Mouse (Mus musculus) liver, embryonic 14.5 days (tissue): ENCODE results near the gene Grid2. TPM values are rescaled to one million over a fixed set of nuclear protein-coding genes. Genes with fewer than 3 reads are reported as not detected.

Source experiments
- ATAC-seq: fragments of 200-750 bp; cut with Nextera tagmentation; 2 replicates; pipeline ENCODE4 v1.8.0; 2017; ENCODE audit warnings: moderate number of reproducible peaks, mild to moderate bottlenecking, moderate library complexity; ENCODE audit not compliant: insufficient read depth
- DNase-seq, 3 experiments: peaks; one replicate each; pipeline ENCODE4 v3.0.0-alpha.2; 2012 to 2013; ENCODE audit warnings: low read depth in 3 of 3, low spot score in 3 of 3
- H3K27ac ChIP-seq: fragments of 300-500 bp; sonication (generic); 2 replicates; pipeline ENCODE4 v1.5.1; 2014; ENCODE audit warnings: moderate library complexity, mild to moderate bottlenecking, control low read depth, inconsistent platforms
- H3K27me3 ChIP-seq: fragments of 300-500 bp; sonication (generic); 2 replicates; pipeline ENCODE4 v1.6.1; 2014; ENCODE audit warnings: mild to moderate bottlenecking, low read length, moderate library complexity; ENCODE audit not compliant: control insufficient read depth, insufficient read depth
- H3K36me3 ChIP-seq: fragments of 300-500 bp; sonication (generic); replicated peaks from 2 replicates; pipeline ENCODE4 v1.6.1; 2014; ENCODE audit warnings: low read depth; ENCODE audit not compliant: control insufficient read depth, insufficient read depth
- H3K4me1 ChIP-seq, 2 experiments: fragments of 200-500 bp in 1 of 2; fragments of 300-500 bp in 1 of 2; sonication (generic) in 1 of 2; replicated peaks; 2 replicates each; pipeline ENCODE4 v1.6.1; 2012 to 2014; ENCODE audit warnings: antibody characterized with exemption in 1 of 2, inconsistent platforms in 1 of 2, low read length in 1 of 2; ENCODE audit not compliant: control insufficient read depth in 2 of 2, insufficient read depth in 2 of 2
- H3K4me2 ChIP-seq: fragments of 300-500 bp; sonication (generic); 2 replicates; pipeline ENCODE4 v1.6.1; 2014; ENCODE audit warnings: low read depth, mild to moderate bottlenecking, control low read depth, moderate library complexity
- H3K4me3 ChIP-seq, 2 experiments: fragments of 200-500 bp in 1 of 2; fragments of 300-500 bp in 1 of 2; sonication (generic) in 1 of 2; 2 replicates each; pipeline ENCODE4 v1.5.1; 2012 to 2014; ENCODE audit warnings: low read depth in 2 of 2, low read length in 2 of 2, mild to moderate bottlenecking in 2 of 2, control low read depth in 1 of 2, inconsistent platforms in 1 of 2, moderate library complexity in 1 of 2; ENCODE audit not compliant: insufficient read depth in 1 of 2
- H3K9ac ChIP-seq: fragments of 300-500 bp; sonication (generic); replicated peaks from 2 replicates; pipeline ENCODE4 v1.6.1; 2014; ENCODE audit warnings: mild to moderate bottlenecking, control low read depth, moderate library complexity
- H3K9me3 ChIP-seq: fragments of 300-500 bp; sonication (generic); 2 replicates; pipeline ENCODE4 v1.6.1; 2016; ENCODE audit warnings: low read length, mixed read lengths; ENCODE audit not compliant: control insufficient read depth
- CTCF ChIP-seq: IDR thresholded peaks from 2 replicates; pipeline ENCODE4 v1.5.1; 2016; ENCODE audit warnings: antibody characterized with exemption, low read depth, control low read depth
- EP300 ChIP-seq: IDR thresholded peaks from 2 replicates; pipeline ENCODE4 v1.6.1; 2016; ENCODE audit warnings: antibody characterized with exemption, low read depth
- WGBS: fragments of 180-500 bp; shearing (Covaris S2); extraction: QIAGEN DNeasy Blood & Tissue Kit; methylation state at CpG from one replicate; pipeline ENCODE4 v1.1.7; 2014; ENCODE audit not compliant: insufficient replicate concordance; 5-methylcytosine and 5-hydroxymethylcytosine counted together
- polyA plus RNA-seq, 2 experiments: library from polyadenylated mRNA; depleted of rRNA in 1 of 2; stranded (reverse) in 1 of 2; unstranded in 1 of 2; fragments of >200 nt; fragmentation: Nextera tagmentation in 1 of 2; extraction: Ambion mirVana in 1 of 2; gene quantifications; 2 replicates each; pipeline versions ENCODE4 v1.2.1 to v1.2.3; 2012 to 2014

Grid2 gene
- polyA plus RNA-seq, 2 experiments, result not detected

GRCm38 (mm10) chr6:64308631-64309030, 1053.0 kb downstream of the Grid2 start:
- DNase-seq (no peak), ATAC-seq (no peak)
- Histone ChIP-seq H3K36me3 (no peaks in the 10 kb centered on the region), H3K4me1 (no peaks in the 10 kb centered on the region), H3K9ac (no peak overlapping the region), H3K9me3 (no peaks in the 10 kb centered on the region), H3K27ac (no peak overlapping the region), H3K4me3 (no peak overlapping the region), H3K4me2 (no peak overlapping the region), H3K27me3 (no peaks in the 10 kb centered on the region)
- 38% methylated on average over 1 of the region's 1 CpGs for WGBS
- TF ChIP-seq EP300 (no peak), CTCF (no peak)

GRCm38 (mm10) chr6:64313132-64313531, 1057.5 kb downstream of the Grid2 start:
- Histone ChIP-seq H3K4me1 (no peaks in the 10 kb centered on the region), H3K36me3 (no peaks in the 10 kb centered on the region), H3K9me3 (no peaks in the 10 kb centered on the region), H3K9ac (no peak overlapping the region), H3K4me3 (no peak overlapping the region), H3K27ac (no peak overlapping the region), H3K27me3 (no peaks in the 10 kb centered on the region), H3K4me2 (no peak overlapping the region)
- no peak for TF ChIP-seq EP300
- ATAC-seq (no peak), DNase-seq (no peak)
- 75% methylated on average over 1 of the region's 1 CpGs for WGBS

DNA sequence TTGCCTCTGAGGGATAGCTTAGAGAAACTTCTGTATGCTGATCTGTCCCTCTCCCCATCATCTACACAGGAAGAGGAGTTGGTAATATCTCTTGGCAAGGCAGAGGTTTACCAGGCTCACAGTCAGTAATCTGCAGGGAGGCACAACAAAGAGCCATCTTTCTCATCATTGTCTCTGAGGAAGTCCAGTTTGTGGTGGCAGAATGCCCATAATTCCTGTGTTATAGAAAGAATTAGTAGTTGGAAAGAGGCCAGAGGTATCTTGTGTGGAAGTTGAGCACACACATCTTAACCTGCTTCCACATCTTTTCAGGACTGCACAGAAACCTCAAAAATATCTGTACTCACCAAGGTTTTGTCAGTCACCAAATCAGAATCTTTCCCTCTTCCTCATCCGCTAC, 1071.3 kb downstream of the Grid2 start:
- Histone ChIP-seq H3K4me2 (no peak overlapping the region), H3K9ac (no peak overlapping the region), H3K4me3 (no peak overlapping the region), H3K4me1 (no peaks in the 10 kb centered on the region), H3K27ac (no peak overlapping the region), H3K27me3 (no peaks in the 10 kb centered on the region), H3K36me3 (no peaks in the 10 kb centered on the region), H3K9me3 (no peaks in the 10 kb centered on the region)
- DNase-seq (no peak), ATAC-seq (no peak)
- no peak for TF ChIP-seq CTCF
- no peak for TF ChIP-seq EP300
- 81% methylated on average over 1 of the region's 1 CpGs for WGBS

DNA sequence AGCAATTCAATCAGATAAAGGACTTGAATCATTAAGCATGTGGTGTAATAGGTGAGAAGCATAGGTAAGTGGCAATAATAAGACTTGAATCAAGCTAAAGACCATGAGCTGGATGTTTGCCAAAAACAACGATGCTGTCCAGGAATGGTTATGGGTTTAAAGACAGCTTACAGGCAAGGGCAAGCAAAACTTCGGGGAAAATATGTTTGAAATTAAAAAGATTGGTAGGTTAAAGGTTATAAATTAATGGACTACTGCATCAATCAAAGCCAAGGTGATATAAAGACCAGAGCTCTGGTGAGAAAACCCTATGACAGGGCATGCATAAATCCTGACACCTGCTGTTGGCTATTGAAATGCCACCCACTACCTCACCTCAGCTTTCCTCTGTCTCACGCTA, 1072.2 kb downstream of the Grid2 start:
- H3K4me2 ChIP-seq, result no peak overlapping the region
- H3K4me1 ChIP-seq, result no peaks in the 10 kb centered on the region
- H3K27me3 ChIP-seq, result no peaks in the 10 kb centered on the region
- TF ChIP-seq EP300, result no peak
- no peak for TF ChIP-seq CTCF
- no peaks in the 10 kb centered on the region for H3K9me3 ChIP-seq
- no peak for ATAC-seq
- H3K4me3 ChIP-seq, result no peak overlapping the region
- H3K9ac ChIP-seq, result no peak overlapping the region
- no peaks in the 10 kb centered on the region for H3K36me3 ChIP-seq
- no peak overlapping the region for H3K27ac ChIP-seq
- WGBS, result 61% methylated on average over 3 of the region's 3 CpGs
- no peak for DNase-seq

DNA sequence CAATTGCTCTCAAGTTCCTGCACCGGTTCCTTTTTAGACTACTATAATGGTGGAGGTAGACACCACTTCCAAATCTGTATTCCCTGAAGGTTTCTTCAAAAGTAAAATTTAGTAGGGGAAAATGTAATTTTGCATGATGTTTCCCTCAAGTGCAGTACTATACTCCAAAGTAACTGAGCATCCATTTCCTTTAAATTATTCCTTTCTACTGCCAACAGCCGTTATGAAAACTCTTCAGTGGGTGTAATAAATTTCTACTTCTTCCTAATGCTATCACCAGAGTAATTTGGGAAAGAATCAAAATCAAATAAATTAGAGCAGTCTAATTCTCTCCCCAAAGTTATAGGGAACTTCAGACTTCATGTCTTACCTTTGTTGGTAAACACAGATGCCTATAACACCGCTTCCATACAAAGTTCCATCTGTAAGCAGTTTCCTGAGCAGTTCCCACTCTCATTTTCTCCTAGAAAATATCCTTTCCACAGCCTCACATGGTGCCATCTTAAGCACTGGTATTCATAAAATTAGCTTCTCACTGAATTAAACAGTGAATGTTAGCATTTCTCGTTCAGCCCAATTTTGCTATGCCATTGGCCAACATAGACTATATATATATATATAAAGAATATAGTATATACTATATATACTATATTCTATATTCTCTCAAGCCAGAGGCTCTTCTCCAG, 1142.9 kb downstream of the Grid2 start:
- Histone ChIP-seq H3K9ac (no peak overlapping the region), H3K4me3 (no peak overlapping the region), H3K4me2 (no peak overlapping the region), H3K36me3 (no peaks in the 10 kb centered on the region), H3K27me3 (no peaks in the 10 kb centered on the region), H3K27ac (no peak overlapping the region), H3K4me1 (no peaks in the 10 kb centered on the region), H3K9me3 (no peaks in the 10 kb centered on the region)
- DNase-seq (no peak), ATAC-seq (no peak)
- WGBS, result 62% methylated on average over 4 of the region's 4 CpGs
- no peak for TF ChIP-seq CTCF
- no peak for TF ChIP-seq EP300
